Mouse (Mus musculus) midbrain, embryonic 15.5 days (tissue): ENCODE measurements around the gene Mtx1. TPM values are rescaled to one million over a fixed set of nuclear protein-coding genes. Genes with fewer than 3 reads are reported as not detected.
A peak's percentile ranks its signal among the peaks of the same experiment; 100 is the strongest.

ENCODE experiments used
- ATAC-seq: fragments of 200-750 bp; cut with Nextera tagmentation; replicated peaks from 2 replicates; pipeline ENCODE4 v1.8.0; 2017; ENCODE audit warnings: moderate TSS enrichment
- H3K27ac ChIP-seq: fragments of 300-500 bp; sonication (generic); 2 replicates; pipeline ENCODE4 v1.5.1; 2015; ENCODE audit warnings: mild to moderate bottlenecking, inconsistent platforms
- H3K27me3 ChIP-seq: fragments of 300-500 bp; sonication (generic); replicated peaks from 2 replicates; pipeline ENCODE4 v1.6.1; 2015; ENCODE audit warnings: inconsistent platforms
- H3K36me3 ChIP-seq: fragments of 300-500 bp; sonication (generic); replicated peaks from 2 replicates; pipeline ENCODE4 v1.6.1; 2015; ENCODE audit warnings: inconsistent platforms
- H3K4me1 ChIP-seq: fragments of 300-500 bp; sonication (generic); 2 replicates; pipeline ENCODE4 v1.6.1; 2015; ENCODE audit warnings: inconsistent platforms
- H3K4me2 ChIP-seq: fragments of 300-500 bp; sonication (generic); 2 replicates; pipeline ENCODE4 v1.6.1; 2015; ENCODE audit warnings: inconsistent platforms, mild to moderate bottlenecking, moderate library complexity
- H3K4me3 ChIP-seq: fragments of 300-500 bp; sonication (generic); 2 replicates; pipeline ENCODE4 v1.5.1; 2015; ENCODE audit warnings: mild to moderate bottlenecking, inconsistent platforms
- H3K9ac ChIP-seq: fragments of 300-500 bp; sonication (generic); 2 replicates; pipeline ENCODE4 v1.6.1; 2015; ENCODE audit warnings: mild to moderate bottlenecking, inconsistent platforms
- H3K9me3 ChIP-seq: fragments of 300-500 bp; sonication (generic); 2 replicates; pipeline ENCODE4 v1.6.1; 2016; ENCODE audit warnings: inconsistent platforms
- WGBS: fragments of 180-500 bp; shearing (Covaris S2); methylation state at CpG from one replicate; pipeline ENCODE4 v1.1.7; 2015; ENCODE audit warnings: mixed read lengths; 5-methylcytosine and 5-hydroxymethylcytosine counted together
- polyA plus RNA-seq: library from polyadenylated mRNA; unstranded; fragments of >200 nt; fragmentation: Nextera tagmentation; extraction: Ambion mirVana; gene quantifications from 2 replicates; pipeline ENCODE4 v1.2.1, GENCODE M21; 2015

The Mtx1 gene
- 159 and 161 TPM in 2 replicates for polyA plus RNA-seq

DNA sequence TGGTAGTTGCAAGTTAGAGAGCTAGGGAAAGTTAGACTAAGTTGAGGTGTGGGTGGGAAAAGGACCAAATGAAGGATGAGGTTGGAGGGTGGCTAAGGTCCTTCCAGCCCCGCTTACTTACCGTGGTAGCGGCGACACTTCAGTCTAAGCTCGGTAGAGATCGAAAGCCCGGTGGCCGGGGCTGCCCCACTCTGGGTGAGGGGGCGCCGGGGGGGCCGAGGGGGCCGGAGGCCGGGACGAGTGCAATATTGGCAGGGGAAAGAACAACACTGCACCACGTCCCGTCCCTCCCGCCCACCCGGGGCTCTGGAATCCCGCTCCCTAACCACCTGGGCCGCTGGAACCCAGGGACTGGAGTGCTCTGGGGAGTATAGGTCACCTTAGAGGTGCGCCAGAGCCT, at the start of gene Mtx1:
TSS of gene Mtx1 (minus strand) at position 189 of the 400 bp plus-strand sequence.
- Histone ChIP-seq H3K9me3 (no peaks in the 10 kb centered on the region), H3K4me3 (peak within 1 kb of the TSS; percentile 37), H3K27me3 (no peaks in the 10 kb centered on the region), H3K4me1 (peaks cover 60% of the 10 kb centered on the region), H3K27ac (peak within 1 kb of the TSS; percentile 86), H3K4me2 (peak within 1 kb of the TSS; percentile 65), H3K9ac (peak within 1 kb of the TSS; percentile 52), H3K36me3 (no peaks in the 10 kb centered on the region)
- WGBS: 4% methylated on average over 21 of the region's 21 CpGs
- ATAC-seq: no peak

DNA sequence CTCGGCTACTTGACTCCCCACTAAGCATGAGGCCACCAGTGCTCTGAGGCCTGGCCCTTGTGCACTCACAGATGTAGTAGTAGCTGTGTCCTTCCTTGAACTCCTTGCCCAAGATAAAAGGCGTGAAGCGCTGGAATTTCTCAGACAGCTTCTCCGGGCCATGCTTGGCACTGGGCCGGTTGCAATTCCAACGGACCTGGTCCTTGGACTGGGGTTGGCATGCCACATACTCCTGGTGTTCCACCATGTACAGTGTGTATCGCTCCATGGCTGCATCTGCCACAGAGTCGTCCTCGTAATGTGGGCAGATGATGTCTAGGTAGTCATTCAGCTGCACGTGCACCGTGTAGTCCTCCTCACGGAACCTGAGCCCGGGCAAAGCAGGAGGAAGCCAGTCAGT, 49.2 kb upstream of the Mtx1 start:
- Histone ChIP-seq H3K4me2 (no peak overlapping the region), H3K4me3 (no peak overlapping the region), H3K27me3 (peaks cover 19% of the 10 kb centered on the region; the same call in 1 of the 2 replicates), H3K27ac (no peak overlapping the region), H3K4me1 (peaks cover 20% of the 10 kb centered on the region), H3K36me3 (no peaks in the 10 kb centered on the region), H3K9me3 (no peaks in the 10 kb centered on the region), H3K9ac (no peak overlapping the region)
- 92% methylated on average over 13 of the region's 13 CpGs for WGBS
- ATAC-seq: no peak

- Histone ChIP-seq H3K9ac (no peak overlapping the region), H3K4me3 (no peak overlapping the region), H3K27me3 (no peaks in the 10 kb centered on the region), H3K4me1 (peaks cover 33% of the 10 kb centered on the region), H3K27ac (no peak overlapping the region), H3K4me2 (no peak overlapping the region), H3K9me3 (no peaks in the 10 kb centered on the region), H3K36me3 (no peaks in the 10 kb centered on the region)
- WGBS: 58% methylated on average over 6 of the region's 6 CpGs
- ATAC-seq: no peak
Observed at GRCm38 (mm10) chr3:89271760-89272159, 44.9 kb upstream of the Mtx1 start.

- H3K4me1 ChIP-seq: peaks cover 36% of the 10 kb centered on the region
- H3K9ac ChIP-seq: peak overlapping the region; percentile 78
- ATAC-seq: no peak
- H3K27ac ChIP-seq: peak overlapping the region; percentile 78; the same call in 1 of the 2 replicates
- no peaks in the 10 kb centered on the region for H3K27me3 ChIP-seq
- WGBS: 67% methylated on average over 6 of the region's 6 CpGs
- H3K4me2 ChIP-seq: peak overlapping the region; percentile 82
- no peaks in the 10 kb centered on the region for H3K36me3 ChIP-seq
- H3K4me3 ChIP-seq: peak overlapping the region; percentile 57
- no peaks in the 10 kb centered on the region for H3K9me3 ChIP-seq
Observed at GRCm38 (mm10) chr3:89270891-89271290, 44.0 kb upstream of the Mtx1 start.

DNA sequence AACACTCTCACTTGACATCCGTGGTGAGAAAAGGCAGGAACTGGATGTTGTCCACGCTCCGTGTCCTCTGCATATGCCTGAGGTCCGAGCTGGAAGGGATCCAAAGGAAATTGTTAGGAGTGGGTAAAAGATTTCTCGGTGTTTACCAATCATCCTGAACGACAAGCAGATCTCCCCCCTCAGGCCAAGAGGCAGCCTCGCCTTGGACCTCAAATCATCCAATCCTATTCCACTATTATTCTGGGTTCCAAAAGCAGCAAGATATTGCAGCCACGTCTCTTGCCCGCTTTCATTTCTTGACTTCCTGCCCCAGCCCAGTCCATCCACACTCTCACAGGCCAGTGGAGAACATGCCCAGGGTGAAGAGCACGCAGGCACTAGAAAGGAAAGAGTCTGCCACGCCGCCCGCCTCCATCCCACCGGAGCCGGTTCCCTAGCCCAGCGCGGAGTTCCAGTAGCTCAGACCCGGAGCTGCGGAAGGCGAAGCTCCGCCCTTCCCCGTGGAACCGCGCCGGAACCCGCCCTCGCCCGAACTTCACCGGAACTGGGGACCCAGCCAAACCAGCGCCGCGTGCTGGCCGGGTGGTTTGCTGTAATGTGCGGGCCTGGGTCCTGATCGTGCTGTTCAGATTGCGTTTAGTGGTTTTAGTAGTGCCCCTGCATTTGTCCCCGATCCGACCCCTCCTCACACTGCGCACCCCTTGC, 43.3 kb upstream of the Mtx1 start, which contains the start of gene Slc50a1:
TSS of gene Slc50a1 (minus strand) at position 520 of the 705 bp plus-strand sequence.
- Histone ChIP-seq H3K27ac (peak within 1 kb of the TSS; percentile 78), H3K4me3 (peak within 1 kb of the TSS; percentile 57), H3K9me3 (no peaks in the 10 kb centered on the region), H3K4me1 (peaks cover 38% of the 10 kb centered on the region), H3K36me3 (no peaks in the 10 kb centered on the region), H3K9ac (peak within 1 kb of the TSS; percentile 78), H3K4me2 (peak within 1 kb of the TSS; percentile 82), H3K27me3 (no peaks in the 10 kb centered on the region)
- peak; percentile 45 for ATAC-seq
- 2% methylated on average over 39 of the region's 39 CpGs for WGBS

- 53% methylated on average over 7 of the region's 8 CpGs for WGBS
- Histone ChIP-seq H3K9me3 (no peaks in the 10 kb centered on the region), H3K9ac (no peak overlapping the region), H3K4me3 (no peak overlapping the region), H3K27ac (no peak overlapping the region), H3K27me3 (no peaks in the 10 kb centered on the region), H3K4me2 (no peak overlapping the region), H3K4me1 (peaks cover 38% of the 10 kb centered on the region), H3K36me3 (no peaks in the 10 kb centered on the region)
- ATAC-seq: no peak
Observed at GRCm38 (mm10) chr3:89268916-89269315, 42.0 kb upstream of the Mtx1 start.

DNA sequence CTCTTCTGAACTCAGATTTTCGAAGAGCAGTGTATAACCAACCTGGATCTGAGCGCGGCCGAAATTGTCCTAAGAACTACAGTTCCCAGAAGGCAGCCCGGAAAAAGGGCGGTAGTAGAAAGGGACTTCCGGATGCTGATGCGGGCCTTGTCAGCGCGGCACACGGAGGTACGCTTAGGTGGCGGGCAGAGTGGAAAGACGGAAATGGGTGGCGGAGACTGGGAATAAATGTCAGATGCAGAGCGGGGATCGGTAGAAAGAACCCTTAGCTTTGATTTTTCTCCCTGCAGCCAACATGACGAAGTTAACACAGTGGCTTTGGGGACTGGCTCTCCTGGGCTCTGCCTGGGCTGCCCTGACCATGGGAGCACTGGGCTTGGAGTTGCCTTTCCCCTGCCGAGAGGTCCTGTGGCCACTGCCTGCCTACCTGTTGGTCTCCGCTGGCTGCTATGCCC, 39.6 kb upstream of the Mtx1 start:
- peak; percentile 90 for ATAC-seq
- H3K9ac ChIP-seq: peak overlapping the region; percentile 88
- H3K4me2 ChIP-seq: peak overlapping the region; percentile 94
- H3K27ac ChIP-seq: peak overlapping the region; percentile 84
- peaks cover 38% of the 10 kb centered on the region for H3K4me1 ChIP-seq
- H3K36me3 ChIP-seq: no peaks in the 10 kb centered on the region
- WGBS: under 1% methylated on average over 20 of the region's 20 CpGs
- H3K9me3 ChIP-seq: no peaks in the 10 kb centered on the region
- H3K4me3 ChIP-seq: peak overlapping the region; percentile 60
- no peaks in the 10 kb centered on the region for H3K27me3 ChIP-seq

GRCm38 (mm10) chr3:89262417-89262816, 35.5 kb upstream of the Mtx1 start:
- Histone ChIP-seq H3K27ac (no peak overlapping the region), H3K36me3 (no peaks in the 10 kb centered on the region), H3K9me3 (no peaks in the 10 kb centered on the region), H3K4me2 (no peak overlapping the region), H3K9ac (no peak overlapping the region), H3K4me1 (peaks cover 11% of the 10 kb centered on the region), H3K4me3 (no peak overlapping the region), H3K27me3 (no peaks in the 10 kb centered on the region)
- WGBS: 79% methylated on average over 10 of the region's 10 CpGs
- ATAC-seq: no peak

DNA sequence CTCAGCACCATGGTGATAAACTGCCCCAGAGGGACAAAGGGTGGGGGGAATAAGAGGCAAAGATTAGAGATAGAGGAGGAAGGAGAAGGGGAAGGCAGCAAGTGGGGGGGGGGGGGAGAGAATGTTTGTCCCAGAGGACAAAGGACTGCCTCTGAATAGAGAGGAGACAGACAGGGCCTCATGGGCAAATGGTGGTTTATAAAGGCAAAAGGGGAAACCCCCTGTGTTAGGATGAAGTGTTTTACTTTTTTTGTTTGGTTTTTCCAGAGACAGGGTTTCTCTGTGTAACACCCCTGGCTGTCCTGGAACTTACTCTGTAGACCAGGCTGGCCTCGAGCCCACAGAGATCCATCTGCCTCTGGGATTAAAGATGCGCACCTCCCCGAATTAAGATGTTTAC, 33.3 kb upstream of the Mtx1 start:
- Histone ChIP-seq H3K4me3 (no peak overlapping the region), H3K9me3 (no peaks in the 10 kb centered on the region), H3K4me2 (no peak overlapping the region), H3K36me3 (no peaks in the 10 kb centered on the region), H3K4me1 (no peaks in the 10 kb centered on the region), H3K9ac (no peak overlapping the region), H3K27me3 (no peaks in the 10 kb centered on the region), H3K27ac (no peak overlapping the region)
- ATAC-seq: no peak
- WGBS: 58% methylated on average over 3 of the region's 3 CpGs

DNA sequence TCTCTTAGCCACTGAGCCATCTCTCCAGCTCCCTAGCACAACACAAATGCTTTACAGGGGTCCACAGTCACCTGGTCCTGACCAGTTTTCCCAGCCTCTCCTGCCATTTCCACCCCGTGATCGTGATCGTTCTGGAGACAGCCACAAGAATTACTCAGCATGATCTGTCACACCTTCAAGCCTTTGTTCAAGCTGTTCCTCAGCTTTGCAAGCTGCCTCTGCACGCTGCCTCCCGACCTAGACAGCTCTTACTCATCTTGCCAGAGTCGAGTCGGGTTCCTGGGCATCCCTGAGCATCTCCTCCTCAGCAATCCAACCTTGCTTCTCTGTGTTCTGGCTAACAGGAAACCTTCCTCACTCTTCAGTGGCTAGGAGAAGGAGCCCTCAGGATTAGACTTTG, 32.2 kb upstream of the Mtx1 start, which contains the start of gene Dpm3:
TSS of gene Dpm3 (plus strand) at position 283 of the 400 bp plus-strand sequence.
- no peaks in the 10 kb centered on the region for H3K4me1 ChIP-seq
- H3K36me3 ChIP-seq: no peaks in the 10 kb centered on the region
- H3K9me3 ChIP-seq: no peaks in the 10 kb centered on the region
- WGBS: 54% methylated on average over 7 of the region's 7 CpGs
- H3K27ac ChIP-seq: no peak within 1 kb of the TSS
- no peak within 1 kb of the TSS for H3K4me3 ChIP-seq
- ATAC-seq: no peak
- H3K27me3 ChIP-seq: no peaks in the 10 kb centered on the region
- H3K4me2 ChIP-seq: no peak within 1 kb of the TSS
- no peak within 1 kb of the TSS for H3K9ac ChIP-seq

DNA sequence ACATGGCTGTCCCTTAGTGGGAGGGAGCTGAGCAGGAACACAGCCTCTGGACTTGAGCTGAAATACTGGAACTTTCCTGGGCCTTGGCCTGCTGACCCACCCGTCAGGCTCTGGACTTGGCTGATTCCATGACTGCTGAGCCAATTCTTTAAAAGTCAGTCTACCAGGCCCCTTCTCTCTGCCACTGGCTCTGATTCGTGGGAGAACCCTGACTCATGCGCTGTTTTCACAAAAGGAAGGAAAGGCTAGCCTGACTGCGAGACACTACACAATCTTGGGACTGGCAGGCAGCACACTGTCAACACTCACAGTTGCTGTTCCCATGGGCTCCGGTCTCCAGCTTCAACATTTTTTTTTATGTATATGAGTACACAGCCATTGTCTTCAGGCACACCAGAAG, 29.3 kb upstream of the Mtx1 start:
- Histone ChIP-seq H3K9me3 (no peaks in the 10 kb centered on the region), H3K4me2 (no peak overlapping the region), H3K27me3 (peaks cover 6% of the 10 kb centered on the region; the same call in 1 of the 2 replicates), H3K27ac (no peak overlapping the region), H3K9ac (no peak overlapping the region), H3K36me3 (no peaks in the 10 kb centered on the region), H3K4me1 (peaks cover 5% of the 10 kb centered on the region; the same call in 1 of the 2 replicates), H3K4me3 (no peak overlapping the region)
- no peak for ATAC-seq
- 78% methylated on average over 5 of the region's 5 CpGs for WGBS

- no peak for ATAC-seq
Observed at GRCm38 (mm10) chr3:89254994-89255393, 28.1 kb upstream of the Mtx1 start.

More at GRCm38 (mm10) chr3:89254994-89255393, 28.1 kb upstream of the Mtx1 start:
- Histone ChIP-seq H3K27ac (no peak overlapping the region), H3K4me3 (no peak overlapping the region), H3K27me3 (peaks cover 6% of the 10 kb centered on the region; the same call in 1 of the 2 replicates), H3K9ac (no peak overlapping the region), H3K36me3 (no peaks in the 10 kb centered on the region), H3K4me1 (peaks cover 11% of the 10 kb centered on the region; the same call in 1 of the 2 replicates), H3K4me2 (no peak overlapping the region), H3K9me3 (no peaks in the 10 kb centered on the region)
- WGBS: 86% methylated on average over 5 of the region's 5 CpGs
